Mouse (Mus musculus) bone marrow macrophage, adult 2 months (primary cell): Measurements from ENCODE around the gene Il1rapl1.

Experiments used
- CTCF ChIP-seq: IDR thresholded peaks from 2 replicates; pipeline ENCODE4 v1.5.1; 2012; ENCODE audit warnings: low read depth, mild to moderate bottlenecking, low read length, moderate library complexity
- POLR2A ChIP-seq: IDR thresholded peaks from 2 replicates; pipeline ENCODE4 v1.6.1; 2012; ENCODE audit warnings: mild to moderate bottlenecking, low read depth, low read length, borderline replicate concordance

- TF ChIP-seq CTCF (no peak), POLR2A (no peak)
Observed at GRCm38 (mm10) chrX:88158037-88158436, 42.6 kb upstream of the Il1rapl1 start.
